Mouse (Mus musculus) G1E (cell line): ENCODE results near the gene Xylt1. TPM values are rescaled to one million over a fixed set of nuclear protein-coding genes. Genes with fewer than 3 reads are reported as not detected.

Experiments
- ATAC-seq: 2 replicates; pipeline ENCODE4 v1.8.0; 2016; ENCODE audit warnings: mild to moderate bottlenecking; ENCODE audit not compliant: insufficient number of reproducible peaks, poor library complexity, low FRiP score, severe bottlenecking; ENCODE audit errors: extremely low read depth
- DNase-seq: peaks from one replicate; pipeline ENCODE4 v3.0.0; 2012; ENCODE audit warnings: low spot score
- H3K27me3 ChIP-seq: 2 replicates; pipeline ENCODE4 v1.6.1; 2012; ENCODE audit warnings: mild to moderate bottlenecking, low read length, inconsistent platforms; ENCODE audit not compliant: insufficient read depth
- H3K36me3 ChIP-seq: replicated peaks from 2 replicates; pipeline ENCODE3; 2012; ENCODE audit warnings: mild to moderate bottlenecking, inconsistent platforms
- H3K4me1 ChIP-seq: 2 replicates; pipeline ENCODE4 v1.6.1; 2012; ENCODE audit warnings: low read depth, low read length, inconsistent platforms, mixed read lengths; ENCODE audit not compliant: insufficient read depth
- H3K4me3 ChIP-seq: 2 replicates; pipeline ENCODE4 v1.5.1; 2012; ENCODE audit warnings: low read depth, mild to moderate bottlenecking, inconsistent platforms, low read length, moderate library complexity, mixed read lengths
- H3K9me3 ChIP-seq: replicated peaks from 2 replicates; pipeline ENCODE4 v1.6.1; 2012; ENCODE audit warnings: inconsistent platforms
- CTCF ChIP-seq: IDR thresholded peaks from 2 replicates; pipeline ENCODE4 v1.5.1; 2012; ENCODE audit warnings: low read depth, low read length, inconsistent platforms, mixed read lengths
- GATA1 ChIP-seq: IDR thresholded peaks from 2 replicates; pipeline ENCODE4 v1.6.1; 2012; ENCODE audit warnings: borderline replicate concordance, low read length, inconsistent platforms, mixed read lengths
- GATA2 ChIP-seq: IDR thresholded peaks from 2 replicates; pipeline ENCODE4 v1.6.1; 2012; ENCODE audit warnings: low read depth, low read length, inconsistent platforms, borderline replicate concordance
- POLR2AphosphoS5 ChIP-seq: IDR thresholded peaks from 2 replicates; pipeline ENCODE4 v1.6.1; 2012; ENCODE audit warnings: low read depth, low read length, inconsistent platforms; ENCODE audit not compliant: insufficient replicate concordance
- TAL1 ChIP-seq: conservative IDR thresholded peaks from 2 replicates; pipeline ENCODE4 v1.6.1; 2012; ENCODE audit warnings: low read depth, low read length, inconsistent platforms, mixed read lengths
- polyA plus RNA-seq: library from polyadenylated mRNA; stranded (reverse); fragments of >175 nt; gene quantifications from 2 replicates; pipeline ENCODE4 v1.2.3, GENCODE M21; 2012
- total RNA-seq, 2 experiments: library from RNA; stranded (forward) in 1 of 2; stranded (reverse) in 1 of 2; fragments of 200-1000 nt in 1 of 2; fragments of >200 nt in 1 of 2; fragmentation: Nextera tagmentation in 1 of 2; gene quantifications; 2 replicates each; pipeline ENCODE4 v1.2.3; 2014 to 2017

Gene Xylt1
- total and polyA plus RNA-seq, 3 experiments: 0.11 TPM; not detected in 2

- no peaks in the 10 kb centered on the region for H3K27me3 ChIP-seq
- H3K9me3 ChIP-seq: peaks cover 61% of the 10 kb centered on the region
- no peaks in the 10 kb centered on the region for H3K36me3 ChIP-seq
- no peak for TF ChIP-seq GATA2
- no peak for TF ChIP-seq GATA1
- no peak for TF ChIP-seq CTCF
- TF ChIP-seq TAL1: no peak
- TF ChIP-seq POLR2AphosphoS5: no peak
- H3K4me3 ChIP-seq: no peak overlapping the region
- DNase-seq (no peak), ATAC-seq (no peak)
- no peaks in the 10 kb centered on the region for H3K4me1 ChIP-seq
Measured at GRCm38 (mm10) chr7:117494618-117495310, 114.0 kb downstream of the Xylt1 start.

- Histone ChIP-seq H3K27me3 (no peaks in the 10 kb centered on the region), H3K36me3 (no peaks in the 10 kb centered on the region), H3K4me3 (no peak overlapping the region), H3K9me3 (peaks cover 55% of the 10 kb centered on the region), H3K4me1 (no peaks in the 10 kb centered on the region)
- TF ChIP-seq TAL1 (no peak), GATA1 (no peak), GATA2 (no peak), CTCF (no peak), POLR2AphosphoS5 (no peak)
- DNase-seq (no peak), ATAC-seq (no peak)
Measured at GRCm38 (mm10) chr7:117495751-117496150, 115.0 kb downstream of the Xylt1 start.

GRCm38 (mm10) chr7:117498173-117498572, 117.4 kb downstream of the Xylt1 start:
- no peak overlapping the region for H3K4me3 ChIP-seq
- DNase-seq (no peak), ATAC-seq (no peak)
- H3K9me3 ChIP-seq: peaks cover 59% of the 10 kb centered on the region
- H3K36me3 ChIP-seq: no peaks in the 10 kb centered on the region
- H3K4me1 ChIP-seq: no peaks in the 10 kb centered on the region
- H3K27me3 ChIP-seq: no peaks in the 10 kb centered on the region
- no peak for TF ChIP-seq GATA1
- TF ChIP-seq CTCF: no peak
- no peak for TF ChIP-seq TAL1
- TF ChIP-seq GATA2: no peak
- no peak for TF ChIP-seq POLR2AphosphoS5

GRCm38 (mm10) chr7:117501355-117502181, 120.8 kb downstream of the Xylt1 start:
- H3K9me3 ChIP-seq: peaks cover 64% of the 10 kb centered on the region
- no peaks in the 10 kb centered on the region for H3K4me1 ChIP-seq
- DNase-seq: no peak
- TF ChIP-seq TAL1 (no peak), GATA2 (no peak), GATA1 (no peak), POLR2AphosphoS5 (no peak), CTCF (no peak)
- H3K36me3 ChIP-seq: no peaks in the 10 kb centered on the region
- ATAC-seq: no peak
- H3K4me3 ChIP-seq: no peak overlapping the region
- H3K27me3 ChIP-seq: no peaks in the 10 kb centered on the region

GRCm38 (mm10) chr7:117502415-117502814, 121.6 kb downstream of the Xylt1 start:
- DNase-seq (no peak), ATAC-seq (no peak)
- Histone ChIP-seq H3K36me3 (no peaks in the 10 kb centered on the region), H3K27me3 (no peaks in the 10 kb centered on the region), H3K9me3 (peaks cover 68% of the 10 kb centered on the region), H3K4me3 (no peak overlapping the region), H3K4me1 (no peaks in the 10 kb centered on the region)
- TF ChIP-seq CTCF (no peak), GATA2 (no peak), POLR2AphosphoS5 (no peak), TAL1 (no peak), GATA1 (no peak)

GRCm38 (mm10) chr7:117503714-117504113, 122.9 kb downstream of the Xylt1 start:
- Histone ChIP-seq H3K27me3 (no peaks in the 10 kb centered on the region), H3K9me3 (peaks cover 76% of the 10 kb centered on the region), H3K4me3 (no peak overlapping the region), H3K36me3 (no peaks in the 10 kb centered on the region), H3K4me1 (no peaks in the 10 kb centered on the region)
- DNase-seq (no peak), ATAC-seq (no peak)
- TF ChIP-seq TAL1 (no peak), GATA2 (no peak), POLR2AphosphoS5 (no peak), GATA1 (no peak), CTCF (no peak)
